ENCODE assay signal across 11 mouse cellular contexts in genomic region chr14:41264756-41265566, GRCm38 (mm10). TPM values are rescaled to one million over a fixed set of nuclear protein-coding genes. Genes with fewer than 3 reads are reported as not detected.
DNase-seq lines count a peak whose midpoint lies in the region; ATAC-seq and TF ChIP-seq lines count a peak whose summit lies in the region.
"Not testable (repeated sequence)": the region's sequence is repeated elsewhere in the genome, so short reads cannot be mapped to it uniquely, and the experiment has no call there.
"Had no signal": no experiment of that assay in that cellular context is flagged by ENCODE, and none has a peak within 500 bp of the region (broad histone marks: within the 10 kb centered on the region; RNA-seq: fewer than 3 reads in every experiment).

No protein-coding gene starts in this region.

- not testable (repeated sequence) for H3K36me3 ChIP-seq in hindbrain, embryonic 15.5 days; limb, embryonic 13.5 days; midbrain, embryonic 13.5 days

- H3K4me3 ChIP-seq in gastrocnemius, adult 2 months = peak overlapping the region; percentile 37; the same call in 1 of the 2 replicates
- peak overlapping the region; percentile 38 for H3K4me3 ChIP-seq in hindbrain, embryonic 15.5 days
- peak overlapping the region; percentile 34 for H3K4me3 ChIP-seq in limb, embryonic 13.5 days
- H3K4me3 ChIP-seq in midbrain, embryonic 13.5 days (replicated peaks) = peak overlapping the region; percentile 34

- H3K9ac ChIP-seq in hindbrain, embryonic 15.5 days = 0 out of 2 replicates have a peak overlapping the region, but pooled peaks have one; percentile 16
- H3K9ac ChIP-seq in limb, embryonic 13.5 days; midbrain, embryonic 13.5 days (replicated peaks): not testable (repeated sequence)

- 2% methylated on average over 26 of the region's 36 CpGs for WGBS in hindbrain, embryonic 15.5 days
- WGBS in limb, embryonic 13.5 days = under 1% methylated on average over 24 of the region's 36 CpGs
- WGBS in midbrain, embryonic 13.5 days = 1% methylated on average over 26 of the region's 36 CpGs

- not testable (repeated sequence) for H3K27me3 ChIP-seq in hindbrain, embryonic 15.5 days; limb, embryonic 13.5 days; midbrain, embryonic 13.5 days

- ATAC-seq in hindbrain, embryonic 15.5 days (ENCODE audit: low FRiP score, low read depth) = peak; percentile 96
- ATAC-seq in limb, embryonic 13.5 days (ENCODE audit: low FRiP score, low read depth) = peak; percentile 80
- peak; percentile 94 for ATAC-seq in midbrain, embryonic 13.5 days

- H3K4me2 ChIP-seq in hindbrain, embryonic 15.5 days = peak overlapping the region; percentile 57
- H3K4me2 ChIP-seq in limb, embryonic 13.5 days (replicated peaks) = peak overlapping the region; percentile 58
- peak overlapping the region; percentile 52 for H3K4me2 ChIP-seq in midbrain, embryonic 13.5 days (replicated peaks)

- peak; percentile 70 for DNase-seq in ZHBTc4 (ENCODE audit: low read depth, low spot score)
- peak; percentile 46 for DNase-seq in embryo, embryonic 9.5 days (ENCODE audit: extremely low spot score)
- DNase-seq in gastrocnemius, adult 2 months = peak; percentile 15
- peak; percentile 57 for DNase-seq in layer of hippocampus, adult 11-12 months (ENCODE audit: low spot score)
- peak; percentile 67 for DNase-seq in right cerebral cortex, postnatal 4 days

- not testable (repeated sequence) for H3K27ac ChIP-seq in gastrocnemius, adult 2 months; hindbrain, embryonic 15.5 days (replicated peaks); limb, embryonic 13.5 days; midbrain, embryonic 13.5 days

- intact Hi-C loops in gastrocnemius, adult 2 months (cut with DNase I) = not testable (repeated sequence)

- H3K9me3 ChIP-seq in hindbrain, embryonic 15.5 days; limb, embryonic 13.5 days; midbrain, embryonic 13.5 days: not testable (repeated sequence)

- not testable (repeated sequence) for H3K4me1 ChIP-seq in hindbrain, embryonic 15.5 days (replicated peaks); limb, embryonic 13.5 days; midbrain, embryonic 13.5 days (replicated peaks)

- TF ChIP-seq CTCF in gastrocnemius, adult 2 months (IDR thresholded peaks at IDR 0.05) = not testable (repeated sequence)

RNA-seq across cellular contexts. Expression of gene Gm2832, which starts 13.6 kb away (rescaled TPM):
- not detected for total RNA-seq in gastrocnemius, adult 2 months (2021)
- polyA plus RNA-seq in hindbrain, embryonic 15.5 days (2015; fragmentation: Nextera tagmentation; extraction: Ambion mirVana) = 0.35 and 0.47 TPM in 2 replicates
- 0.10 and 0.27 TPM in 2 replicates for polyA plus RNA-seq in limb, embryonic 13.5 days (2015; fragmentation: Nextera tagmentation; extraction: Ambion mirVana)
- 0.17 TPM in 1 of 2 replicates, not detected in the other for polyA plus RNA-seq in midbrain, embryonic 13.5 days (2015; fragmentation: Nextera tagmentation; extraction: Ambion mirVana)
- total RNA-seq: heart, adult 18-20 months; megakaryocyte-erythroid progenitor cell, adult 5-6 weeks had no signal
- polyA plus RNA-seq: CD4-positive, CD25-positive, alpha-beta regulatory T cell, adult 4 months had no signal

Comparison
In these comparisons a context has a peak if more than half of its experiments do, and no peak if none do; other contexts are left out.
1. DNase-seq: peak in every context shown above with its lines; median percentile 70 in ZHBTc4; 67 in right cerebral cortex, postnatal 4 days; 57 in layer of hippocampus, adult 11-12 months; 46 in embryo, embryonic 9.5 days; 15 in gastrocnemius, adult 2 months.